Mouse (Mus musculus): ENCODE data around the gene Mgat3.

Mgat3 gene

DNA sequence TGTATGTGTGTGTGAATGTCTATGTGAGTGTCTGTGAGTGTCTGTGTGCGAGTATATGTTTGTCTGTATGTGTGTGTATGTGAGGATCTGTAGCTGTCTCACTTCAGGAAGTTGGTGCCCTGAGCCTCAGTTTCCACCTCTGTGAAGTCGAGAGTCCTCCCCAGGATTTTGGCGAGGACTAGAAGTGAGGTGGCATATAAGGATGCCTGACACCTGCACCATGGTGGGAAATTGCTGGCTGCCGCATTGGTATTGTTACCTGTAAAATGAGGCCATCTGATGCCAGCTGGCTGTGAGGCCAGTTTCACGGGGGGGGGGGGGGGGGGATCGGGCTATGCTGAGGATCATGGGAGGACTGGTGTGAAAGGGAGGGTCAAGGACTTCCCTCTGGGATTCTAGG, 2.2 kb downstream of the Mgat3 start:
- no peak for DNase-seq (ENCODE audit: low spot score)

DNA sequence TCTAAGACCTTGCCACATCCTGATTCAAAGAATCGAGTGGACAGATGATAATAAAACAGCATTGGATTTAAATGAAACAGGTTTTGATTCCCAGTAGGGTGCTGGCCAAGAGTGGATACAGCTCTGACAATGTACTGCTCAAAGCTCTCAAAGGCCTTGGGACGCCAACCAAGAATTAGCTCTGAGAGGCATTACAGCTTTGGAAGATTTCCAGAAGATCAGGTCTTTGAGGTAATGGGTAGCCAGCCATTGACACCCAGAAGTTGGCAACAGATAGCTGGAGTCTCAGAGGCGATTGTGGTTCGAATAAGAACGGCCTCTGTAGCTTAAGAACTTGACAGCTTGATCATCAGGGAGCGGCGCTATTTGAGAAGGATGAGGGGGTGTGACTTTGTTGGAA, 8.0 kb downstream of the Mgat3 start:
- no peak for DNase-seq (ENCODE audit: low spot score)

DNA sequence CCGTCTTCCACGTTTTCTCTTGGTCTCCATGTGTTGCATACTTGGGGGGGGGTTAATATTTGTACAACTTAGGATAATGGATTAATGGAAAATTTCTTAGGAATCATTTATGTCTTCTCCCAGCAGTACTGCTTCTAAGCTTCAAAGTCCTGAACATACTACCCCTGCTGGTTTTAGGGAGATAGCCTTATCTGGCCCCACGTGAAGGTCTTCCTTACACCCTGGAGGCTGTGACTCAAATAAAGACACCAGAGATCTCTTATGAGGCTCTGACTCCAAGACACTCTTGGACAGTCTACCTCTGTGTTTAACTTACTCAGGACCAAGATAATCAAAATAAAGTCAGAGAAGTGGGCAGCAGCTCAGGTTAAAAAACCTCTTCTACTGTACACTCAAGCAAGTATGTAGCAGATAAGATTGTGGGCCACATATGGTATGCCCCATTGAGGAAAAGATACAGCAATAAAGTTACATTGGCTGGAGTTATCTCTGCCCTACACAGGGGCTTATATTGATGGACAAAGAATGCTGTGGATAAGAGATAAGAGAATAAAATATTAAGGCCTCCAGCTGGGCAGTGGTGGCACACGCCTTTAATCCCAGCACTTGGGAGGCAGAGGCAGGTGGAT, 8.7 kb downstream of the Mgat3 start:
- DNase-seq (ENCODE audit: low spot score), result no peak

DNA sequence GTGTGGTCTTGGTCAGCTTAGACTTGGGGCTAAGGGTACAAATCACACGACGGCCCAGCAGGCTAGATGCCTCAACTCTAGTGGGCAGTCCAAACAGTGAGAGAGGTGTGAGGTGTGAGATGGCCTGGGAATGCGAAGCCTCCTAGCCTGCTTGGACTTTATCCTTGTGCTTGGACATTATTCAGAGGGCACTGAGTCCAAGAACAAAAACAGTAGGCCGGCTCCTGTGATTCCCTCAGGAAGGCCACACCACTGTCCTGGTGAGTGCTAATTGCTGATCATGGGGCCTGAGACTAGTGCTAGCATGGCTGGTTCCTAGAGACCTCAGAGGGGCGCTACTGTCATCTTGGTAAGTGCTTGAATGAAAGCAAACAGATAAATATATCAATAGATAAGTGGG, 15.4 kb downstream of the Mgat3 start:
- DNase-seq (ENCODE audit: low spot score), result no peak

DNA sequence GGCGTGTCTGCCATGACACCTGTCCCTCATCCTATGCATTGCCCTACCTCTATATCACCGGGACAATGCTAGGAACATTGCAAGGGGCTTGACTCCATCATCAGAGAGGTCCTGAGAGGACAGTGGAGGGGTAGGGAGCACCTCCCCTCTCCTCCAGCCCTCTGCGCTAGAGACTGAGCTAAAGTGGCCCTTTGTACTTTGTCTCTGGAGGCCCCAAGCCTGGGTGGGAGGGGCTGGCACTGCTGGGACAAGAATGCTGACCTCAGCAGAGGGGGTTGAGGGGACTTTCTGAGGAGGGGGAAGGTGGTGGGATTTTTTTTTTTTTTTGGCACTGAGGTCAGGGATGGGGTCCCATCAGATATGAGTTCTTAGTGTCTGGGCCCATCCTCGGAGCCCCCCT, 16.6 kb downstream of the Mgat3 start:
- DNase-seq (ENCODE audit: low spot score), result no peak

DNA sequence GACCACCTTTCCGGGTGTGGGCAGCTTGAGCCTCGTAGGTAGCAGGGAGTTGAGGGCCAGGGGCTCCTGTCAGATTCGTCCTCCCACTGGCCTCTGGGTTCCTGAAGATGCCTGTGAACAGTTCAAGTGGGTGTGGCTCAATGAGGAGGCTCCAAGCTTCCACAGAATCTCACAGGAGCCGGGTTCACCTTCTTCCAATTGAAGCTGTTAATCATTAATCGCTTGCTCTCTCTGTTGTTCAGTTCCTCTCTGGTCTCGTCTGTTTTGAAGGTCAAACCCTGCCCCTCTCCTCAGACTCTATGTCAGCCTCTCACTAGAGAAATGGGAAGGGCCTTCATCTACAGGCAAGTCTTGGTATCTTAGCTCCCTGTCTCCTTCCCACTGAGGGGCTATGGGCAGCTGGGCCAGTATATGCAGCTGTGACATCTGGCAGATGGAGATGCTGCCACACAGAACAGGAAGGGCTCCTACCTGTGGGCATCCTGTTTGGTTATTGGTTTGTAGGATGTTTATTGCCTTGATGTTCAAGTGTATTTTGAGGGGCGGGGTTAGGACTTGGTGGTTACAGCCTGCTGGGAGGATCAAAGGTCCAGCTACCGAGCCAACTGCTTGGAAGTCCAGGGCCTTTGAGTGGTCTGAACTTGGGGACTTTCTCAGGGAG, 18.2 kb downstream of the Mgat3 start:
- DNase-seq (ENCODE audit: low spot score), result peak; percentile 58

DNA sequence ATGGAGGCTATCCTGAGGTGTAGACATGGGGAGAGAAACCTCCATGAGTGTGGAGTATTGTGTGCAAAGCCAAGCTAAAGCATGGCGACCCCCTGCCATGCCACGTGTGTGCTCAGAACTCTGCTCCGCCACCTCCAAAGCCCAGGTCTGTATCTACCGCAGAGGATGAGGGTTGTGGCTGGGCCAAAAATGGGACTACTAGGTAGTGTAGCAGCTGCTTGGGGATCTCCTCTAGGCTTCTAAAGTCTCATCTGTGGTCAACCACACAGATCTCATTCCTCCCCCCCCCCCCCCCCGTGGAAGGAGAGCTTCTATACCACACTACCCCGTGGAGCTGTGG, 18.7 kb downstream of the Mgat3 start:
- peak; percentile 84 for DNase-seq (ENCODE audit: low spot score)

DNA sequence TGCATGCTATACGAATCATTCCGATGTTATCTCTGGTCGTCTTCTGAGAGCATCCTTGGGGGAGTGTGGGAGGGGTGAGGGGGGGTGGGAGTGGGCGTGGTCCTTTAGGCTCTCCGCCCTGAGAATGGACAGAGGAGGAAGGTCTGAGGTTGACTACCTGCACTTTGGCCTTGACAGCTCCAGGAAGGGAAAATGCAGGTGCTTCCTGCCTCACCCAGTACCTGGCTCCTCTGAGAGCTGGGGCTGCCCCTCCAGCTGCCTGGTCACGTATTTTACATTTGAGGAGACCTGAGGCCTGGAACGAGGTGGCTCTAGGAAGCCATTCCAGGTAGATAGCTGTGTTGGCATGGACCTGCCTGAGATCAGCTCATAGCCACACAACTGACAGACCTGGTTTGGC, 19.3 kb downstream of the Mgat3 start:
- no peak for DNase-seq (ENCODE audit: low spot score)

DNA sequence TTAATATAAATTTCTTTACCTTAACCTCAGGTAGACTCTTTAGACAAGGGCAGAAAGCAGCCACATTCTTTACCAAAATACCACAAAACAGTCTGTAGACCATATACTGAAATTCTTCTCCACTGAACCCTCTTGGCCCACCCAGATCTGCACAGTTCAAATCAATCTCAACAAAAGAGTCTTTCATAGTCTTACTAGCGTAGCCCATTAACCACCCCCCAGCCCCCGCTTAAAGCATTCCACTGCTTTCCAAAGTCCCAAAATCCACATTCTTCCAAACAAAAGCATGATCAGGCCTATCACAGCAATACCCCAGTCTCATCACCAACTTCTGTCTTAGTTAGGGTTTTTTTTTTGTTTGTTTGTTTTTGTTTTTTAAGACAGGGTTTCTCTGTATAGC, 26.0 kb downstream of the Mgat3 start:
- no peak for DNase-seq (ENCODE audit: low spot score)

DNA sequence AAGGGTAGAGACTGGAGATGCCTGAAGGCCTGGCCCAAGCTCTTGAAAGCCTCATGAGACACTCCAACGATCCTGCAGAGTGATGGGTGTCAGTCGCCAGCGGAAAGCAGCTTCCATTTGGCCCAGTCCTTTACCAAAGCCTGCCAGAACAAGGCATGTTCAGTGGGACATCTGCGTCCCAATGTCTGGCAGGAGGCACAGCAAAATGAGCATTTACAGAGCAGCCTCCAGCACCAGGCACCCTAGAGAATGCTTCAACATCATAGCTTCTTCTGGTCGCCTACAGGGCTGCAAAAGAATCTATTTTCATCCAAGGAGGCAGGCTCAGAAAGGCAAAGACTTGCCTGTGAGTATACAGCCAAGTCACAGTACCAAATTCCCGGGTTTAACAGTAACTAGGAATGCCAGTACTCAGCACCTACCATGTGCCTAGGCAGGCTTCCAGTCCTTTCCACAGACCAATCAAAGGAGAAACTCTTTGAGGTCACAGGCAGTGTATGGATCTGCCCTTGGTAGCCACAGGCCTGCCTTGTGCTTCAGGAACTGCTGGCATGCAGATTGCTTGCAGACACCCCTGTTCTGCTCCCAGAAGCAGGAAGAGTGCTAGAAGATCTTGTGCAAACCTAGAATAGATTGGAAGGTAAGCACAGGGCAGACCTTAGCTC, 28.7 kb downstream of the Mgat3 start:
- DNase-seq (ENCODE audit: low spot score), result no peak

DNA sequence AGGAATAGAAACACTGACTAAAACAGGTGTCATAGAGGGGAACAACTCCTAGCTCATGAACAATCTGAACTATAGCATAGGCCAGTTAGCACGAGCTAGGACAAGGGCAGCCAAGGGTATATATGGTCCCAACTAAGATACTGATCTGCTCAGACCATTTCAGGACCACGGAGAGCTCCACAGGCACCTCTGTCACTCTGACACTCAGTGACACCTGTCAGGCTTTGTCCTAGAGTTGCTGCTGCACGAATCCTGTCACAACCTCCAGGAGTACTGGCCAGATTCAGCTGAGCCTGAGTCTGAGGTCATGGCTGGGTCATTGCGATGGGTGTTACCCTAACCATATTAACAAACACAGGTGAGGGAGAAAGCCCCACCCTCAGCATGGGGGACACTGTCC, 29.9 kb downstream of the Mgat3 start:
- no peak for DNase-seq (ENCODE audit: low spot score)

DNA sequence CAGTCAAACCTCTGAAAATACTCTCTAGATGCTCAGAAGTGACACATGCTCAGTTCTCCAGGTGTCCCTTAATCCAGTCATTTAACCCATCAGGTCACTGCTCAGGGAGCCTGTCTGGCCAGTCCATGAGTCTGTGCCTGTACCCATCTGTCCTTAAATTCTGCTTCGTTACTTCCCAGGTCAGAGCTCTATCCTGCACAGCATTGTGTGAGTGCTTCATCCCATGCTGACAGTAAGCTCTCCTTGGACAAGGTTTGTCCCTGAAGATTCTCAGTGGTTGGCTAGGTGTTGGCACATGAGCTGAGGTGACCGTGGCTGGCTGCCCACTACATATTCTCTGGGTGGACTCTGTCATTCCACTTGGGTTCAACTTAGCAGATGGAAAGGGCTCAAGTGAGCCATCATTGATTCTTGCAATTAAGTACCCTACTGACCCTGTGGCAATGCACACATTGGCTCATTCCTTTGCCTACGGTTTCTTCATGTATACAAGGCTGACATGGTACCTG, 32.6 kb downstream of the Mgat3 start:
- no peak for DNase-seq (ENCODE audit: low spot score)

DNA sequence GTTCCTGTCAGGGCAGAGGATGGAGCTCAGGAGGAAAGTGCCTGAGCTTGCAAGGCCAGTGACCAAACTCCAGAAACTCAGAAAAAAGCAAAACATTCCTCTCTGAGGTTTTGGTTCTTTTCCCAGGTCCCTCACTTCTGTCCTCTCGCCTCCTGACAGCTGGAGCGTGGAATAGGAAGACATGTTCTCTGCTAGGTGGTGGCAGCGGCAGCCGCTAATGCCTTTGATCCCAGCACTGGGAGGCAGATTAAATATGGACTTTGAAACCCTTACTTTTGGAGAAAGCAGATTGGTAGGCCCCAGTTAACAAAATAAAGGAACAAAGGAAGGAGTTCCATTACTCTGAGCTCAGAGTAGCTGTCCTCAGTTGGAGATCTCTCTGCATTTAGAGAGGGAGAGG, 34.9 kb downstream of the Mgat3 start:
- DNase-seq (ENCODE audit: low spot score), result no peak

DNA sequence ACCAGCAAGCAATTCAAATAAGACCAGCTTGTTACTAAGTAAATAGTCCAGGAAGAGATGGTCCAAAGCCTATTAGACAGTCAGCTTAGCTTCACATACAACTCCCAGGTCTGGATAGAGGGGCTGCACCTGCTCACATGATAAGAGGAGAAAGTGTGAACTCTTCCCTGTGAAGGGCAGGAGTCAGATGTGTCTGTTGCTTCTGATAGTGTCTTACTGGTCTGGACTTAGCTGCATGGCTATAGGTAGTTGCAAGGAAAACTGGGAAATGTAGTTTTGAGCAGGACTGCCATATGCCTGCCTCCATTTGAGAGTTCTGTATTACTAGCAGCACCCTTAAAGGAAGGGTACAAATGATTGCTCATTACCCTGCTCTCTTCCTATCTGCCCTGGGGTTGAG, 40.2 kb downstream of the Mgat3 start:
- DNase-seq (ENCODE audit: low spot score), result no peak

DNA sequence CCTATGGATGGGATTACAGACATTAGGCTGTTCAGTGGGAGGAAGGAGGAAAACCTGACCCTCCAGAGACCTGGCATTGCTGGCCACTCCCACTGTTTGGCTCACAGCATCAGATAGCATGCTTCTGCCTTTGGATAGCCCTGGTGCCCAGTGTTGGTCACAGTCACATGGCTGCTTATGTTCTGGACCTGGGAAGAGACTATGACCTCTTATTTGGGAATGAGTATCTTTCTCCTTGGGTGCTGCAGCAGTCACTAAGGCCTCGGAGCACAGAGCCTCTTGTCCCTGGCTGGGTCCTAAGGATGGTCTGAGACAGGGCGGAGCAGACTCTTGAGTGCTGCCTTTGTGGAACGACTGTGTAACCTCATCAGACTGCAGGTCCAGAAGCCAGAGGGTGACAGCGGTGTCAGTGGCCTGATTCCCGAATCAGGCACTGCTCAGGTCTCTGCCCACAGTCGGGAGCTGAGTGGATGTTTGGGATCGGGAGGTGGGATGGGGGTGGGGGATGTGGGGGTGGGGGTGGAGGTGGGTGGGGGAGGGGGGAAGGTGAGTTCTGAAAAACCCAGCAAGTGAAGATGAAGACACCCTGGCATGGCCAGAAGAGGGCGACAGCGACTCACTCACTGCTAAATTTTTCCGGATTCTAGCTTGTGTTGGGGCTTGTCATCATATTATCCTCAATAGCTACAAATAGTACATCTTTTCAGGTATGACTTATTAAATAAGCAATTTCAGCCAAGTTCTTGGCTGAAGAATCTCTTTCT, 42.4 kb downstream of the Mgat3 start:
- DNase-seq (ENCODE audit: low spot score), result peak; percentile 47

DNA sequence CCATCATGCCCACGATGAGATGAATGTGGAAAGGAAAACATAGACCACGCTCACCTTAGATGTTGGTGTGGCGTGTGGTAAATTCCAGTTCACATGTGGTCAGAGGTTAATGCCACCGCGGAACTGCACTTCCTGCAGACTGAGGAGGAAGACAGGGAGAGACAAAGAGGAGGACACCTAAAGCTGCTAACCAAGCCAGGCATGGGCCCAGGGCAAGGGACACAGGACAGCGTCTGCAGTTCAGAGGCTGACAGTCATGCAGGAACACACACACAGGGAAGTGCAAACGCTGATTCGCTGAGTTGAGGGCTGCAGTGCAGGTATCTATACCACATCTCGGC, 42.9 kb downstream of the Mgat3 start:
- peak; percentile 9 for DNase-seq (ENCODE audit: low spot score)

DNA sequence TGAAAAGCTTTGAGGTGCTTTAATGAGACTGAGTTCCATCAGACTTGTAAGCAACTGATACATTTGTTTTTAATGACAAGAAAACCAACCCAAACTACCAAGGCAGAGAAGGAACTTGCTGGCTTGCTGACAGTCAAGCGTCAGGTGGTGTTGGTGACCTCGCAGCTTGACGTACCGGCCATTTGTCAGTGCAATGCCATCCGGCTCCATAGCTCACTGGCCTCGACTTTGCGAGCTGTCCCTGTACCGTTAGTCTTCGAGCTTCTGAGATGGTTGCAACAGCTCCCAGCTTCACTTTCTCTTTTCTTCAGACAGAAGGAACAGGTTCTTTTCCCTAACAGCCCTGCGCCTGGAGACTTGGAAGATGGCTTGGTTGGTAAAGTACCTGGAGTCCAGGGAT, 44.0 kb downstream of the Mgat3 start:
- no peak for DNase-seq (ENCODE audit: low spot score)

DNA sequence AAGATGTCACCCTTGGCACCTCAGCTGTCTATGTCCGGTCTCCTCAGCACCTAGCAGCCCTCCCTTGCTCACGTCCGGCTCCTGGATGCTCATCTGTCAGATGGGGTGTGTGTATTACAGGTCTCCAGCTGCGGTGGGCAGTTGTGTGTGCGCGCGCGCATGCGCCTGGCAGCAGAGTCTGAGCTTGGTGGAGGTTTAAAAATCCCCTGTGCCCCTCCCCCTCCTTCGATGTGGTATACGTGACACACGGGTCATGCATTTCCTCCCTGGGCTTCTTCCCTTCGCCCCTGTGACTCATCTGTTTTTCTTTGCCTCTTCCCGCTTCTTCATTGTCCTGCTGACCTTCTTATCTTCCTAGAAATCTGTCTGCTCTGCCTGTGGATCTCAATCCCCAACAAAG, 45.7 kb downstream of the Mgat3 start:
- peak; percentile 69 for DNase-seq (ENCODE audit: low spot score)

DNA sequence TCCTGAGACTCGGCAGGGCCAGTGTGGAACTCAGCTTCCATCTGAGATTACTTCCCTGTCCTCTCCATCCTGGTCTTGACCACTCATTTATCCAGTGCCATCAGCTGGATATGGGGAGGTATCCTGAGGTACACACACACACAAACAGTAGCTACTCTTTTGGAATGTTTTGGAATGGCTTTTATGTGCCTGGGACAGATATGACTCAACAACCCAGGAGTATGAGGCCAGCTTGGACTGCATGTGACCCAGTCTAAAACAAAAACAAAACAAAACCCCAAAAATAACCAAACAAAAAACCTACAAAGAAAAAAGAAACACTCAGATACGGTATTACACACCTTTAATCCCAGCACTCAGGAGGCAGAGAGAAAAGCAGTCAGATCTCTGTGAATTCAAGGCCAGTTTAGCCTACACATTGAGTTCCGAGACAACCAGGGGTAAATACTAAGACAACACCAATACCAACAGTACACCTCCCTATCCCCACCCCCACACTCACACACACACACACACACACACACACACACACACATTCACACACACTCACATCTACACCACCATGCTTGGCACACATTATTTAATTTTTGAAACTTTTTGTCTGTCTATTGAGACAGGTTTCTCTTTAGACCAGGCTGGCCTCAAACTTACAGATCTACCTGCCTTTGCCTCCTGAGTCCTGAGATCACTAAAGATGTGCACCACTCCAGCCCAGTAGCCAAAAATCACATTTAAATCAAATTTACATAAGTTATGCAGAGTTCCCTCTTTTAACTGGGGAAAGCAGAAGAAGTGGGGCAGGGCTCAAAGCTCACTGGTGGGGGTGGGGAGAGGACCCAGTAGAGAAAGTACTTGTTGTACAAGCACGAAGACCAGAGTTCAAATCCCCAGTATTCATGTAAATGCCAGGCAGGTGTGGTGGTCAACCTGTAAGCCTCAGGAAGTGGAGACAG, 46.5 kb downstream of the Mgat3 start:
- no peak for DNase-seq (ENCODE audit: low spot score)

DNA sequence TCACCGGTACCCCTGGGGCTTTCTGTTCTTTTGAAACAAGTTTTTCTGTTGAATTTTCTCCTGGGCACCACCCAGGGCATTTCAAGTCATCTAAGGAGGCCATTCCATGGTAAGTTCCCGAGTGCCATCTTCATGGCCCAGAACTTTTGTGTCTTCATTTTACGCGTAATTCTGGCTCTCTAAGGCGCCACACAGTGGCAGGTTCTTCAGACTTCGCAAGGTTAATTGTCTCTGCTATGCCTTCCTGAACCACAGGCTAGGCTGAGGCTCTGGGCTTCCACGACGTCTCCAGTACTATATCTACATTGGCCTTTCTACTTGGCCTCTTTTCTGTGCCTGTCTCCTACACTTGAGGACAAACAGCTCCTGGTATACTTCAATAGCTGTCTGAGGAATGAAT, 47.5 kb downstream of the Mgat3 start:
- DNase-seq (ENCODE audit: low spot score), result no peak

DNA sequence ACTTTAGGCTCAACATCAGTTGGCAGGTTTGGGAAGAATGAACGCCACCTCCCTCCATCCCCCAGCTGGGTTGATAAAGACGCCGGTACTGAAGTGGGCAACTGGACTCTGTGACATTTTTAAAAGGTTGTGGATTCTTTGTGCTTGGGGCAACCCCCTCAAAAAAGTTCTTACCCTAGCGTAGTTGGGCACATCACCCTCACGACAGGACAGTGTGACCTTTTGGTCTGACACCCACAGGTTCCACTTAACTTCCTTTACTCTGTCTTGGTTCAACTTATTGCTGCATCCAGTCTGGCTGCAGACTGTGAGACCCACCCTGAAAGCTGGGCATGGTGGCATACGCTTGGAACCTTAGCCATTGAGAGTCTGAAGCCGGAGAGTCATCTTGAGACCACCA, 50.2 kb downstream of the Mgat3 start:
- no peak for DNase-seq (ENCODE audit: low spot score)

DNA sequence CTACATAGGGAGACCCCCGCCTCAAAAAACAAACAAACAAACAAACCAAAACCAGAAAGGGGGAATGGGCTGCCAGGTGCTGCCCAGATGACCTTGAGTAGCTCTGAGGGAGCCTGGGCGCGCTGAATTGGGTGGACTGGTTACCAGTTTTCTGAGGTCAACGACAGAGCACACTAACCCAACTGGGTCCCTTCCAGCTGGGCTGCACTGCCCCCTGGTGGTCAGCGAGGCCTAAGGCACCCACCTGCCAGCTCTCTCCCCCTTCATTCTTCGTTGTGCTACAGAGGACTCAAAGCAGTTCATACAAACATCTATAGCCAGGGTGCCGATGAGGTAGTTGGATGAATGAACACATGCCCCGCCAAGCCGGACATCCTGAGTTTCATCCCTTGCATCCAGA, 51.7 kb downstream of the Mgat3 start:
- DNase-seq (ENCODE audit: low spot score), result peak; percentile 80
